Mouse (Mus musculus): ENCODE measurements around the gene Hdac8. TPM values are rescaled to one million over a fixed set of nuclear protein-coding genes. Genes with fewer than 3 reads are reported as not detected.

Hdac8 gene
- polyA plus RNA-seq, 1 experiment: not detected

- Histone ChIP-seq H3K27ac (ENCODE audit: insufficient read depth, low read depth, low read length) (no peak overlapping the region), H3K4me3 (ENCODE audit: insufficient read depth, low read depth, low read length) (no peak overlapping the region), H3K4me1 (ENCODE audit: control insufficient read depth, insufficient read depth, low read length) (no peaks in the 10 kb centered on the region)
- TF ChIP-seq CTCF (IDR thresholded peaks at IDR 0.05; ENCODE audit: insufficient read depth, low read depth, low read length) (no peak), POLR2A (IDR thresholded peaks at IDR 0.05; ENCODE audit: insufficient read depth, low read depth, low read length) (no peak)
- WGBS: 81% methylated on average over 4 of the region's 4 CpGs
Observed at GRCm38 (mm10) chrX:102305806-102306205, 199.4 kb downstream of the Hdac8 start.

GRCm38 (mm10) chrX:102304914-102305313, 200.2 kb downstream of the Hdac8 start:
- WGBS: 53% methylated on average over 4 of the region's 4 CpGs
- H3K4me1 ChIP-seq (ENCODE audit: control insufficient read depth, insufficient read depth, low read length): no peaks in the 10 kb centered on the region
- TF ChIP-seq CTCF (IDR thresholded peaks at IDR 0.05; ENCODE audit: insufficient read depth, low read depth, low read length) (no peak), POLR2A (IDR thresholded peaks at IDR 0.05; ENCODE audit: insufficient read depth, low read depth, low read length) (no peak)
- H3K4me3 ChIP-seq (ENCODE audit: insufficient read depth, low read depth, low read length): no peak overlapping the region
- no peak overlapping the region for H3K27ac ChIP-seq (ENCODE audit: insufficient read depth, low read depth, low read length)

GRCm38 (mm10) chrX:102302476-102302875, 202.7 kb downstream of the Hdac8 start:
- TF ChIP-seq CTCF (IDR thresholded peaks at IDR 0.05; ENCODE audit: insufficient read depth, low read depth, low read length) (no peak), POLR2A (IDR thresholded peaks at IDR 0.05; ENCODE audit: insufficient read depth, low read depth, low read length) (no peak)
- whole genome bisulfite sequencing: 86% methylated on average over 3 of the region's 3 CpGs
- H3K4me3 ChIP-seq (ENCODE audit: insufficient read depth, low read depth, low read length): no peak overlapping the region
- H3K27ac ChIP-seq (ENCODE audit: insufficient read depth, low read depth, low read length): no peak overlapping the region
- H3K4me1 ChIP-seq (ENCODE audit: control insufficient read depth, insufficient read depth, low read length): no peaks in the 10 kb centered on the region

GRCm38 (mm10) chrX:102284889-102285288, 220.3 kb downstream of the Hdac8 start:
- 92% methylated on average over 3 of the region's 3 CpGs for WGBS
- Histone ChIP-seq H3K4me1 (ENCODE audit: control insufficient read depth, insufficient read depth, low read length) (no peaks in the 10 kb centered on the region), H3K4me3 (ENCODE audit: insufficient read depth, low read depth, low read length) (no peak overlapping the region), H3K27ac (ENCODE audit: insufficient read depth, low read depth, low read length) (no peak overlapping the region)
- TF ChIP-seq POLR2A (IDR thresholded peaks at IDR 0.05; ENCODE audit: insufficient read depth, low read depth, low read length): no peak
- no peak for TF ChIP-seq CTCF (IDR thresholded peaks at IDR 0.05; ENCODE audit: insufficient read depth, low read depth, low read length)

- Histone ChIP-seq H3K4me3 (ENCODE audit: insufficient read depth, low read depth, low read length) (no peak overlapping the region), H3K4me1 (ENCODE audit: control insufficient read depth, insufficient read depth, low read length) (no peaks in the 10 kb centered on the region), H3K27ac (ENCODE audit: insufficient read depth, low read depth, low read length) (no peak overlapping the region)
- TF ChIP-seq POLR2A (IDR thresholded peaks at IDR 0.05; ENCODE audit: insufficient read depth, low read depth, low read length): no peak
- no peak for TF ChIP-seq CTCF (IDR thresholded peaks at IDR 0.05; ENCODE audit: insufficient read depth, low read depth, low read length)
- 77% methylated on average over 14 of the region's 14 CpGs for WGBS
Observed at GRCm38 (mm10) chrX:102262620-102263345, 242.4 kb downstream of the Hdac8 start.

GRCm38 (mm10) chrX:102259772-102260171, 245.4 kb downstream of the Hdac8 start:
- Histone ChIP-seq H3K4me3 (ENCODE audit: insufficient read depth, low read depth, low read length) (no peak overlapping the region), H3K4me1 (ENCODE audit: control insufficient read depth, insufficient read depth, low read length) (no peaks in the 10 kb centered on the region), H3K27ac (ENCODE audit: insufficient read depth, low read depth, low read length) (no peak overlapping the region)
- 86% methylated on average over 4 of the region's 4 CpGs for whole genome bisulfite sequencing
- TF ChIP-seq POLR2A (IDR thresholded peaks at IDR 0.05; ENCODE audit: insufficient read depth, low read depth, low read length) (no peak), CTCF (IDR thresholded peaks at IDR 0.05; ENCODE audit: insufficient read depth, low read depth, low read length) (no peak)

- H3K4me3 ChIP-seq (ENCODE audit: insufficient read depth, low read depth, low read length): peak overlapping the region; percentile 22
- TF ChIP-seq POLR2A (IDR thresholded peaks at IDR 0.05; ENCODE audit: insufficient read depth, low read depth, low read length) (no peak), CTCF (IDR thresholded peaks at IDR 0.05; ENCODE audit: insufficient read depth, low read depth, low read length) (no peak)
- WGBS: 21% methylated on average over 7 of the region's 7 CpGs
- H3K4me1 ChIP-seq (ENCODE audit: control insufficient read depth, insufficient read depth, low read length): peaks cover 13% of the 10 kb centered on the region
- H3K27ac ChIP-seq (ENCODE audit: insufficient read depth, low read depth, low read length): no peak overlapping the region
Observed at GRCm38 (mm10) chrX:102253892-102254291, 251.3 kb downstream of the Hdac8 start.

GRCm38 (mm10) chrX:102251937-102252860, 253.0 kb downstream of the Hdac8 start, which contains the start of gene Cited1:
Gene Cited1, minus strand, starts transcription at chrX:102252181.
- WGBS: 12% methylated on average over 44 of the region's 44 CpGs
- TF ChIP-seq POLR2A (IDR thresholded peaks at IDR 0.05; ENCODE audit: insufficient read depth, low read depth, low read length) (0 out of 2 replicates have a peak, but pooled peaks have one; percentile 18), CTCF (IDR thresholded peaks at IDR 0.05; ENCODE audit: insufficient read depth, low read depth, low read length) (no peak)
- H3K4me3 ChIP-seq (ENCODE audit: insufficient read depth, low read depth, low read length): peak within 1 kb of the TSS; percentile 58
- H3K27ac ChIP-seq (ENCODE audit: insufficient read depth, low read depth, low read length): no peak within 1 kb of the TSS; the same call in 1 of the 2 replicates
- peaks cover 13% of the 10 kb centered on the region for H3K4me1 ChIP-seq (ENCODE audit: control insufficient read depth, insufficient read depth, low read length)

Measured in olfactory bulb, adult 2 months (tissue).